Mouse (Mus musculus) spleen, embryonic (tissue): ENCODE measurements around the gene Hoxa5.

Experiments used
- CTCF ChIA-PET: fragments of 350-600 bp; sonication (Branson Sonifier 250); formaldehyde crosslinking; loops from one replicate; lab custom pipeline; 2022; lab: Charles Lee

Gene Hoxa5

DNA sequence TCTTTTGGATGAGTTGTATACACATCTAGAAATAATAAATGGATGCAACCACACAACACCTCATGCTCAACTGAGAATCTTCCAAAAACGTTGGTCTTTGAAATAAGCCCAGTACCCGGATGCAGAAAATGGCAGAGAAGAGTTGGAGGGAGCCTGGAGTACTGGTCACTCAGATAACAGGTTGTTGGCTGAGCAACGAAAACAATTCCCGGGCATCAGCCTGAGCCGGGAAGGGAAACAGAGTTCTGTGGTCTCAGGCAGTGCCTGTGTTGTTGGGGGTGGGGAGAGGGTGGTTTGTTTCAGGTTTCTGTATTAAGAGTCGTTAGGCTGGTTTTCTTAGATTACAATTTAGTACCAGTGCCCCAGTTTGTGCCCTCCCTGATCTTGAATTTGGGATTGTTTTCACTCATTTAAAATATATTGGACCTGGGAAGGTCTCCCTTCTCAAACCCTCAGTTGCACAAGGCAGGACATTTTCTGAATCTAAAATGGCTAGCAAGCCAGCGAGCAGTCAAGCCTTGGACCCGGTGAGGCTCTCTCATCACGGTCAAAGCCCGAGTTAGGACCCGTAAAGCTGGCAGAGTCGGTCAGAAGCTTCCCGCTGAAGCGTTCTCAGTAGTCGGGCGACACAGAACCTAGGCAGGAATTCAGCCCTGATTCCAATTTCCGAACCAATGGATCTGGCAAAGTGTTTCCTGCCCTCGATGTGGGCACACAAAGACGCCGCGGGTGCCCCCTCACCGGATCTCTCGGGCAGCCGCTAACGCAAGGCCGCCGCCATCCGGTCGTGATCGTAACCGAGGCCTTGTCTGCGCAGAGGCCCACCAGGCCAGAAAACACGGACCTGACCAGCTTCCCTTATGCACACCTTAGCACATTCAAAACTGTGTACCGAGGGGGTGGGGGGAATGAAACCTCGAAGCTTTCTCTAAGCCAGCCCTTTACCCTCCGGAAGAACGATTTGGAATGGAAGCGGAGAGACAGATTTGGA, 24.4 kb upstream of the Hoxa5 start:
- CTCF ChIA-PET, result interaction anchor here (0.7 to 0.9 kb wide), 5 partner anchors 11 to 337 kb away, joined by 3 read pairs; partner anchors contain the start of gene Hoxa10

DNA sequence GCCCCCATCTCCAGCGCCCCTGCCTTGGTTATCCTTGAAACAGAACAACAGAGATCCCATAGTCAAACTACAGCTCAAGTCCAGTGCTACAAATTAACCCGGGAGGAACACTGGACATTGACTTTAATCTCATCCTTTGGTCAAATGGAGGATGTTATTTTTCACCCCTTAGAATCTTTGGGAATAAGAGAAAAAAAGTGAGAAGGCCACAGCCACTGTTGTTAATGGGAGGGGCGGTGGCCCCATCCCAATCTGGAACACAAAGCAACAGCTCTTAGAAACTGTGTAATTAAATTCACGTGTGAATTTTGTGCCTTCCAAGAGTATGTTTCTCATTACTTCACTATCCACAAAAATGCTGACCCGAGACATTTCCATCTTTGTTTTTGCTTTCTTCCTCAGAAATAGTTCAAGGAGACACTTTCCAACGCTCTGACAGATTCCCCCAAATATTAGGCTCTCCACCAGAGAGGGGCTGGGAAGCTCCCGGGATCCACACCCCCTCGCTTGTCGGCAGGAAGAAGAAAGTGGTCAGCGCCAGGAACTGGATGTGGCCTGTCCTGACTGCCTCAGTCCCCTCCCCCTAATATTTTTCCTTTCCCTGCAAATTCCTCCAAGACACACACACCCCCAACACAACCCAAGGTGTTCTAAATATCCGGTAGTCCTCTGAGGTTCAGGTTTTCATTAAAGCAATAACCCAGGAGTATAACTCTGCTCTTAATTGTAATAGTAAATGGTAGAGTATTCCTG, 23.3 kb upstream of the Hoxa5 start:
- CTCF ChIA-PET, result interaction anchor here (0.6 kb wide), 1 partner anchor 535 kb away, joined by 5 read pairs; no protein-coding TSS in a partner anchor

GRCm38 (mm10) chr6:52226569-52227257, 22.3 kb upstream of the Hoxa5 start:
- CTCF ChIA-PET, result no interaction called here

GRCm38 (mm10) chr6:52225612-52226568, 21.5 kb upstream of the Hoxa5 start:
- CTCF ChIA-PET, result interaction anchor here (0.6 to 1.0 kb wide), 2 partner anchors 727 to 1019 kb away, joined by 3 read pairs; no protein-coding TSS in a partner anchor

- CTCF ChIA-PET, result interaction anchor here (0.6 to 1.0 kb wide), 3 partner anchors 252 to 1018 kb away, joined by 3 read pairs; no protein-coding TSS in a partner anchor
These were observed 20.7 kb upstream of the Hoxa5 start for GRCm38 (mm10) chr6:52224895-52225611.

GRCm38 (mm10) chr6:52223939-52224760, 19.8 kb upstream of the Hoxa5 start:
- CTCF ChIA-PET, result interaction anchor here (0.6 to 0.9 kb wide), 5 partner anchors 15 to 253 kb away, joined by 3 to 4 read pairs (median 3); no protein-coding TSS in a partner anchor

- CTCF ChIA-PET, result interaction anchor here (0.6 to 0.7 kb wide), 2 partner anchors 11 to 19 kb away, joined by 3 to 5 read pairs; no protein-coding TSS in a partner anchor
These were observed 18.3 kb upstream of the Hoxa5 start for GRCm38 (mm10) chr6:52222729-52223128.

DNA sequence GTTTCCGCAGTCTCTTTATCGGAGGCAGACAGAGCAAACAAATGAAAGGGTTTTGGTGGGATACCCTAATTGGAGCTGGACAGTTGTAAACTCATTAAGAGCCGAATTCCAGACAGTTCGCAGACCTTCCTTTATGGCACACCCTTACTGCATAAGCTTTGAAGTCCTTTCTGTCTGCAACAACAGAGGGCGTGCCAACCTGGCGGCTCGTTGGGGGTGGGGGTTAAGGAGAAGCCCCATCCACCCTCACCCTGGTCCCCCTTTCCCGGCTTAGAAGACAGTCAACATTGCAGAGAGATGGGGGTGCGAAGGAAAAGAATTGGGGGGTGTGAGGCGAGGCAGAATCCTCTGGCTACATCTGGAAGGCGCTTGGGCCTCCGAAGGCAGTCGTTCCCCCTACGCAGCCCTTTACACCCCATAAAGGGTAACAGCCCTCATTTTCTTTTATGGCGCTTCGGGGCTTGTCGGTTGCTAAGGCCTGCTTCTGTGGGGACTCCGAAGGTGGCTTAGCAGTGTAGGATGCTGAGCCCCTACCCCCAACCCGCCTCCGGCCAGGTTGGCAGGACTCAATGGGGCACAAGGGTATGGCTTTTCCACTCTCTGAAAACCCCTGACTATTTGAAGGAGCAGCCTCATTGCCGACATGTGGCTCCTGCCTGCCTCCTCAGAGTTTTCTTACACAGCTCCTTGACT, 17.8 kb upstream of the Hoxa5 start:
- CTCF ChIA-PET, result interaction anchor here (0.6 to 1.2 kb wide), 4 partner anchors 11 to 605 kb away, joined by 3 to 5 read pairs (median 4); no protein-coding TSS in a partner anchor

DNA sequence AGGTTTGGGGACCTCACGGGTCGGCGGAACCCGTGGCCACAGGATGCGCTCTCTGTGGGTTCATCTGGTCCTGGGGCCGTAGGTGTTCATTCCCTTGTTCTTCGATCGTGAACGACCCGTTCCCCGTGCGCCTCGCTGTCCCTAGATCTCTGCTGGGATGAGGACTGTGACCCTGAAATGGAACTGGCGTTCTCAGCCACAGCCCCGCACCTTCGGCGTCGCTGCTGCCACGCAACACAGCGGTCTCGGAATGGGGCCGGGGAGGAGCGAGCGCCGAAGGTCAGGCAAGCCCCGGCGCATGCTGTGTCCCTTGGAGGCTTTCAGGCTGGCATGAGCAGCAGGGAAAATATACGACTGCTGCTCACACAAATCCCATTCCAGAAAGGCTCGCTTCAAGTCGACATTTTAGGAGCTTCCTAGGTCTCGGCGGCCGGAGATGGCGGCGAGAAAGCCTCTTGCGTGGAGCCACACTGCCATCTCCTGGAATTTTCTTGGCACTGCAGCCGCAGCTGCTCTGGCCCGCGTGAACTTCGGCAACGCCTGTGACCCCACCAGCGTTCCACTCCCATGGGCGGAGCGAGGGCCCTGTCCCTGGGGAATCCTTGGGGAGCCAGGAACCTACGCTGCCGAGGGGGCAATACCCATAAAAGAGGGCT, 17.1 kb upstream of the Hoxa5 start, which contains the start of gene Hoxa7:
TSS of gene Hoxa7 (minus strand) at position 518 of the 656 bp plus-strand sequence.
- CTCF ChIA-PET, result interaction anchor here (0.6 to 1.2 kb wide), 4 partner anchors 10 to 1042 kb away, joined by 3 to 4 read pairs (median 3); no protein-coding TSS in a partner anchor

GRCm38 (mm10) chr6:52220865-52221310, 16.5 kb upstream of the Hoxa5 start:
- CTCF ChIA-PET, result interaction anchor here (0.6 to 1.2 kb wide), 4 partner anchors 9 to 1041 kb away, joined by 3 to 4 read pairs (median 3); no protein-coding TSS in a partner anchor

GRCm38 (mm10) chr6:52220003-52220864, 15.8 kb upstream of the Hoxa5 start:
- CTCF ChIA-PET, result interaction anchor here (0.5 to 1.0 kb wide), 4 partner anchors 8 to 584 kb away, joined by 3 to 8 read pairs (median 3); no protein-coding TSS in a partner anchor

- CTCF ChIA-PET, result interaction anchor here (0.5 kb wide), 1 partner anchor 583 kb away, joined by 8 read pairs; no protein-coding TSS in a partner anchor
These were observed 15.0 kb upstream of the Hoxa5 start for GRCm38 (mm10) chr6:52219234-52219942.

GRCm38 (mm10) chr6:52218643-52219215, 14.3 kb upstream of the Hoxa5 start:
- CTCF ChIA-PET, result interaction anchor here (0.5 kb wide), 1 partner anchor 37 kb away, joined by 3 read pairs; no protein-coding TSS in a partner anchor
